Mouse (Mus musculus): ENCODE measurements at regions not wholly inside any gene's neighbourhood (a gene's known extent, or its start where the extent isn't known, plus 50 kb on each side); places are given as distances from the start of the nearest gene placed in this dataset.

GRCm38 (mm10) chr14:46221897-46222669, 157.1 kb upstream of the Gm15217 start:
- Histone ChIP-seq H3K4me1 (replicated peaks; ENCODE audit: control insufficient read depth, insufficient read depth, low read length) (no peaks in the 10 kb centered on the region), H3K4me2 (ENCODE audit: low read depth, low read length, severe bottlenecking) (no peak overlapping the region), H3K27me3 (ENCODE audit: control insufficient read depth, insufficient read depth, low read length) (no peaks in the 10 kb centered on the region), H3K27ac (ENCODE audit: low read depth, low read length) (no peak overlapping the region), H3K9me3 (ENCODE audit: control insufficient read depth, low read length) (no peaks in the 10 kb centered on the region), H3K9ac (ENCODE audit: low read length) (no peak overlapping the region), H3K4me3 (ENCODE audit: low read depth, low read length) (no peak overlapping the region), H3K36me3 (ENCODE audit: control insufficient read depth, insufficient read depth, low read length) (no peaks in the 10 kb centered on the region)
- ATAC-seq (replicated peaks; ENCODE audit: low FRiP score) = no peak
- 85% methylated on average over 4 of the region's 4 CpGs for WGBS
- DNase-seq (ENCODE audit: low spot score) = no peak

- H3K4me3 ChIP-seq (ENCODE audit: low read depth, low read length) = no peak overlapping the region
- H3K4me2 ChIP-seq (ENCODE audit: low read depth, low read length, severe bottlenecking) = no peak overlapping the region
- DNase-seq (ENCODE audit: low spot score) = no peak
- no peak overlapping the region for H3K9ac ChIP-seq (ENCODE audit: low read length)
- 68% methylated on average over 6 of the region's 6 CpGs for WGBS
- no peaks in the 10 kb centered on the region for H3K27me3 ChIP-seq (ENCODE audit: control insufficient read depth, insufficient read depth, low read length)
- no peaks in the 10 kb centered on the region for H3K9me3 ChIP-seq (ENCODE audit: control insufficient read depth, low read length)
- H3K36me3 ChIP-seq (ENCODE audit: control insufficient read depth, insufficient read depth, low read length) = no peaks in the 10 kb centered on the region
- no peaks in the 10 kb centered on the region for H3K4me1 ChIP-seq (replicated peaks; ENCODE audit: control insufficient read depth, insufficient read depth, low read length)
- H3K27ac ChIP-seq (ENCODE audit: low read depth, low read length) = no peak overlapping the region
- ATAC-seq (replicated peaks; ENCODE audit: low FRiP score) = no peak
These were observed 156.2 kb upstream of the Gm15217 start for GRCm38 (mm10) chr14:46223008-46223407.

GRCm38 (mm10) chr14:46224421-46224950, 154.7 kb upstream of the Gm15217 start:
- Histone ChIP-seq H3K4me3 (ENCODE audit: low read depth, low read length) (no peak overlapping the region), H3K9ac (ENCODE audit: low read length) (no peak overlapping the region), H3K4me2 (ENCODE audit: low read depth, low read length, severe bottlenecking) (no peak overlapping the region), H3K4me1 (replicated peaks; ENCODE audit: control insufficient read depth, insufficient read depth, low read length) (no peaks in the 10 kb centered on the region), H3K36me3 (ENCODE audit: control insufficient read depth, insufficient read depth, low read length) (no peaks in the 10 kb centered on the region), H3K9me3 (ENCODE audit: control insufficient read depth, low read length) (no peaks in the 10 kb centered on the region), H3K27ac (ENCODE audit: low read depth, low read length) (no peak overlapping the region), H3K27me3 (ENCODE audit: control insufficient read depth, insufficient read depth, low read length) (no peaks in the 10 kb centered on the region)
- no peak for ATAC-seq (replicated peaks; ENCODE audit: low FRiP score)
- no peak for DNase-seq (ENCODE audit: low spot score)
- WGBS = 81% methylated on average over 4 of the region's 4 CpGs

- Histone ChIP-seq H3K4me2 (ENCODE audit: low read depth, low read length, severe bottlenecking) (no peak overlapping the region), H3K27ac (ENCODE audit: low read depth, low read length) (no peak overlapping the region)
These were observed 153.2 kb upstream of the Gm15217 start for GRCm38 (mm10) chr14:46225851-46226608.

GRCm38 (mm10) chr14:46234040-46234439, 145.2 kb upstream of the Gm15217 start:
- H3K36me3 ChIP-seq (ENCODE audit: control insufficient read depth, insufficient read depth, low read length) = no peaks in the 10 kb centered on the region
- H3K27ac ChIP-seq (ENCODE audit: low read depth, low read length) = no peak overlapping the region
- no peaks in the 10 kb centered on the region for H3K27me3 ChIP-seq (ENCODE audit: control insufficient read depth, insufficient read depth, low read length)
- DNase-seq (ENCODE audit: low spot score) = no peak
- no peak overlapping the region for H3K4me2 ChIP-seq (ENCODE audit: low read depth, low read length, severe bottlenecking)
- H3K9ac ChIP-seq (ENCODE audit: low read length) = no peak overlapping the region
- H3K4me1 ChIP-seq (replicated peaks; ENCODE audit: control insufficient read depth, insufficient read depth, low read length) = no peaks in the 10 kb centered on the region
- H3K9me3 ChIP-seq (ENCODE audit: control insufficient read depth, low read length) = no peaks in the 10 kb centered on the region
- H3K4me3 ChIP-seq (ENCODE audit: low read depth, low read length) = no peak overlapping the region
- no peak for ATAC-seq (replicated peaks; ENCODE audit: low FRiP score)
- 78% methylated on average over 3 of the region's 3 CpGs for WGBS

More at GRCm38 (mm10) chr14:46225851-46226608, 153.2 kb upstream of the Gm15217 start:
- ATAC-seq (replicated peaks; ENCODE audit: low FRiP score) (peak; percentile 90), DNase-seq (ENCODE audit: low spot score) (peak; percentile 49)
- Histone ChIP-seq H3K27me3 (ENCODE audit: control insufficient read depth, insufficient read depth, low read length) (no peaks in the 10 kb centered on the region), H3K9ac (ENCODE audit: low read length) (no peak overlapping the region), H3K4me3 (ENCODE audit: low read depth, low read length) (no peak overlapping the region), H3K4me1 (replicated peaks; ENCODE audit: control insufficient read depth, insufficient read depth, low read length) (no peaks in the 10 kb centered on the region), H3K9me3 (ENCODE audit: control insufficient read depth, low read length) (no peaks in the 10 kb centered on the region), H3K36me3 (ENCODE audit: control insufficient read depth, insufficient read depth, low read length) (no peaks in the 10 kb centered on the region)
- 34% methylated on average over 6 of the region's 6 CpGs for WGBS

GRCm38 (mm10) chr14:46234835-46235234, 144.4 kb upstream of the Gm15217 start:
- DNase-seq (ENCODE audit: low spot score) (no peak), ATAC-seq (replicated peaks; ENCODE audit: low FRiP score) (no peak)
- H3K9ac ChIP-seq (ENCODE audit: low read length) = no peak overlapping the region
- H3K4me1 ChIP-seq (replicated peaks; ENCODE audit: control insufficient read depth, insufficient read depth, low read length) = no peaks in the 10 kb centered on the region
- H3K36me3 ChIP-seq (ENCODE audit: control insufficient read depth, insufficient read depth, low read length) = no peaks in the 10 kb centered on the region
- no peaks in the 10 kb centered on the region for H3K27me3 ChIP-seq (ENCODE audit: control insufficient read depth, insufficient read depth, low read length)
- H3K9me3 ChIP-seq (ENCODE audit: control insufficient read depth, low read length) = no peaks in the 10 kb centered on the region
- H3K4me2 ChIP-seq (ENCODE audit: low read depth, low read length, severe bottlenecking) = no peak overlapping the region
- no peak overlapping the region for H3K4me3 ChIP-seq (ENCODE audit: low read depth, low read length)
- H3K27ac ChIP-seq (ENCODE audit: low read depth, low read length) = no peak overlapping the region
- 94% methylated on average over 8 of the region's 8 CpGs for WGBS

- ATAC-seq (replicated peaks; ENCODE audit: low FRiP score) = no peak
- Histone ChIP-seq H3K9ac (ENCODE audit: low read length) (no peak overlapping the region), H3K27me3 (ENCODE audit: control insufficient read depth, insufficient read depth, low read length) (no peaks in the 10 kb centered on the region), H3K4me1 (replicated peaks; ENCODE audit: control insufficient read depth, insufficient read depth, low read length) (no peaks in the 10 kb centered on the region), H3K36me3 (ENCODE audit: control insufficient read depth, insufficient read depth, low read length) (no peaks in the 10 kb centered on the region), H3K4me3 (ENCODE audit: low read depth, low read length) (no peak overlapping the region), H3K4me2 (ENCODE audit: low read depth, low read length, severe bottlenecking) (no peak overlapping the region), H3K27ac (ENCODE audit: low read depth, low read length) (no peak overlapping the region), H3K9me3 (ENCODE audit: control insufficient read depth, low read length) (no peaks in the 10 kb centered on the region)
- DNase-seq (ENCODE audit: low spot score) = no peak
- whole genome bisulfite sequencing = 92% methylated on average over 15 of the region's 15 CpGs
These were observed 139.0 kb upstream of the Gm15217 start for GRCm38 (mm10) chr14:46240046-46240800.

- H3K36me3 ChIP-seq (ENCODE audit: control insufficient read depth, insufficient read depth, low read length) = no peaks in the 10 kb centered on the region
- 95% methylated on average over 2 of the region's 2 CpGs for WGBS
- no peak overlapping the region for H3K9ac ChIP-seq (ENCODE audit: low read length)
- DNase-seq (ENCODE audit: low spot score) (no peak), ATAC-seq (replicated peaks; ENCODE audit: low FRiP score) (no peak)
- H3K4me1 ChIP-seq (replicated peaks; ENCODE audit: control insufficient read depth, insufficient read depth, low read length) = no peaks in the 10 kb centered on the region
- no peak overlapping the region for H3K27ac ChIP-seq (ENCODE audit: low read depth, low read length)
- no peaks in the 10 kb centered on the region for H3K27me3 ChIP-seq (ENCODE audit: control insufficient read depth, insufficient read depth, low read length)
- no peaks in the 10 kb centered on the region for H3K9me3 ChIP-seq (ENCODE audit: control insufficient read depth, low read length)
- no peak overlapping the region for H3K4me3 ChIP-seq (ENCODE audit: low read depth, low read length)
- H3K4me2 ChIP-seq (ENCODE audit: low read depth, low read length, severe bottlenecking) = no peak overlapping the region
These were observed 138.3 kb upstream of the Gm15217 start for GRCm38 (mm10) chr14:46240896-46241295.

Data from forebrain, embryonic 11.5 days (tissue).